Mouse (Mus musculus): ENCODE data around the gene Cenpn. TPM values are rescaled to one million over a fixed set of nuclear protein-coding genes. Genes with fewer than 3 reads are reported as not detected.
A peak's percentile ranks its signal among the peaks of the same experiment; 100 is the strongest.

Gene Cenpn
- polyA plus RNA-seq, 1 experiment from 2014 or later = 28.1 TPM

- ATAC-seq (ENCODE audit: insufficient read depth, low FRiP score) = no peak
Observed at GRCm38 (mm10) chr8:116927880-116928279, 6.3 kb downstream of the Cenpn start.

GRCm38 (mm10) chr8:116928588-116928987 lies 7.1 kb downstream of the Cenpn start:
- H3K9me3 ChIP-seq (replicated peaks; ENCODE audit: control insufficient read depth, low read length) = no peaks in the 10 kb centered on the region
- 85% methylated on average over 5 of the region's 5 CpGs for WGBS
- no peaks in the 10 kb centered on the region for H3K4me1 ChIP-seq (ENCODE audit: control insufficient read depth, insufficient read depth, low read length)
- H3K4me2 ChIP-seq (ENCODE audit: low read depth, low read length) = no peak overlapping the region
- ATAC-seq (ENCODE audit: insufficient read depth, low FRiP score) = no peak
- no peak overlapping the region for H3K9ac ChIP-seq (ENCODE audit: low read length)
- no peak overlapping the region for H3K4me3 ChIP-seq (replicated peaks; ENCODE audit: low read length)
- no peaks in the 10 kb centered on the region for H3K27me3 ChIP-seq (ENCODE audit: control insufficient read depth, insufficient read depth, low read length)
- 0 out of 2 replicates have a peak, but pooled peaks cover 2% of the 10 kb centered on the region for H3K36me3 ChIP-seq (ENCODE audit: control insufficient read depth, insufficient read depth, low read length)
- no peak overlapping the region for H3K27ac ChIP-seq (ENCODE audit: low read length)

More at GRCm38 (mm10) chr8:116927880-116928279, 6.3 kb downstream of the Cenpn start:
- WGBS = 79% methylated on average over 9 of the region's 9 CpGs
- Histone ChIP-seq H3K9me3 (replicated peaks; ENCODE audit: control insufficient read depth, low read length) (no peaks in the 10 kb centered on the region), H3K9ac (ENCODE audit: low read length) (no peak overlapping the region), H3K36me3 (ENCODE audit: control insufficient read depth, insufficient read depth, low read length) (0 out of 2 replicates have a peak, but pooled peaks cover 2% of the 10 kb centered on the region), H3K27me3 (ENCODE audit: control insufficient read depth, insufficient read depth, low read length) (no peaks in the 10 kb centered on the region), H3K4me3 (replicated peaks; ENCODE audit: low read length) (no peak overlapping the region), H3K27ac (ENCODE audit: low read length) (no peak overlapping the region), H3K4me1 (ENCODE audit: control insufficient read depth, insufficient read depth, low read length) (no peaks in the 10 kb centered on the region), H3K4me2 (ENCODE audit: low read depth, low read length) (no peak overlapping the region)

- H3K4me3 ChIP-seq (replicated peaks; ENCODE audit: low read length) = no peak overlapping the region
- no peaks in the 10 kb centered on the region for H3K4me1 ChIP-seq (ENCODE audit: control insufficient read depth, insufficient read depth, low read length)
- H3K36me3 ChIP-seq (ENCODE audit: control insufficient read depth, insufficient read depth, low read length) = peaks cover 8% of the 10 kb centered on the region
- no peaks in the 10 kb centered on the region for H3K9me3 ChIP-seq (replicated peaks; ENCODE audit: control insufficient read depth, low read length)
- WGBS = 92% methylated on average over 4 of the region's 4 CpGs
- no peak overlapping the region for H3K27ac ChIP-seq (ENCODE audit: low read length)
- ATAC-seq (ENCODE audit: insufficient read depth, low FRiP score) = no peak
- H3K27me3 ChIP-seq (ENCODE audit: control insufficient read depth, insufficient read depth, low read length) = no peaks in the 10 kb centered on the region
- H3K9ac ChIP-seq (ENCODE audit: low read length) = no peak overlapping the region
- no peak overlapping the region for H3K4me2 ChIP-seq (ENCODE audit: low read depth, low read length)
Observed at GRCm38 (mm10) chr8:116934976-116935375, 13.4 kb downstream of the Cenpn start.

GRCm38 (mm10) chr8:116935506-116935905 lies 14.0 kb downstream of the Cenpn start:
- H3K9me3 ChIP-seq (replicated peaks; ENCODE audit: control insufficient read depth, low read length) = no peaks in the 10 kb centered on the region
- H3K36me3 ChIP-seq (ENCODE audit: control insufficient read depth, insufficient read depth, low read length) = peaks cover 8% of the 10 kb centered on the region
- WGBS = 82% methylated on average over 6 of the region's 6 CpGs

GRCm38 (mm10) chr8:116942284-116943058 lies 20.9 kb downstream of the Cenpn start:
- H3K4me3 ChIP-seq (replicated peaks; ENCODE audit: low read length) = no peak overlapping the region

More at GRCm38 (mm10) chr8:116935506-116935905, 14.0 kb downstream of the Cenpn start:
- H3K9ac ChIP-seq (ENCODE audit: low read length) = no peak overlapping the region
- H3K4me3 ChIP-seq (replicated peaks; ENCODE audit: low read length) = no peak overlapping the region
- no peaks in the 10 kb centered on the region for H3K4me1 ChIP-seq (ENCODE audit: control insufficient read depth, insufficient read depth, low read length)
- ATAC-seq (ENCODE audit: insufficient read depth, low FRiP score) = no peak
- no peak overlapping the region for H3K27ac ChIP-seq (ENCODE audit: low read length)
- H3K27me3 ChIP-seq (ENCODE audit: control insufficient read depth, insufficient read depth, low read length) = no peaks in the 10 kb centered on the region
- no peak overlapping the region for H3K4me2 ChIP-seq (ENCODE audit: low read depth, low read length)

GRCm38 (mm10) chr8:116943161-116943554 lies 21.6 kb downstream of the Cenpn start, which contains the start of gene Atmin:
Atmin (plus strand) TSS chr8:116943393.
- peak; percentile 88 for ATAC-seq (ENCODE audit: insufficient read depth, low FRiP score)
- peak within 1 kb of the TSS; percentile 93 for H3K9ac ChIP-seq (ENCODE audit: low read length)
- H3K9me3 ChIP-seq (replicated peaks; ENCODE audit: control insufficient read depth, low read length) = no peaks in the 10 kb centered on the region
- H3K27ac ChIP-seq (ENCODE audit: low read length) = peak within 1 kb of the TSS; percentile 38; the same call in 1 of the 2 replicates
- peaks cover 3% of the 10 kb centered on the region; the same call in 1 of the 2 replicates for H3K36me3 ChIP-seq (ENCODE audit: control insufficient read depth, insufficient read depth, low read length)
- no peaks in the 10 kb centered on the region for H3K27me3 ChIP-seq (ENCODE audit: control insufficient read depth, insufficient read depth, low read length)
- peaks cover 17% of the 10 kb centered on the region for H3K4me1 ChIP-seq (ENCODE audit: control insufficient read depth, insufficient read depth, low read length)
- H3K4me2 ChIP-seq (ENCODE audit: low read depth, low read length) = peak within 1 kb of the TSS; percentile 94
- H3K4me3 ChIP-seq (replicated peaks; ENCODE audit: low read length) = peak within 1 kb of the TSS; percentile 95
- WGBS = under 1% methylated on average over 42 of the region's 46 CpGs

More at GRCm38 (mm10) chr8:116942284-116943058, 20.9 kb downstream of the Cenpn start:
- Histone ChIP-seq H3K4me2 (ENCODE audit: low read depth, low read length) (peak overlapping the region; percentile 94), H3K36me3 (ENCODE audit: control insufficient read depth, insufficient read depth, low read length) (peaks cover 4% of the 10 kb centered on the region; the same call in 1 of the 2 replicates), H3K9me3 (replicated peaks; ENCODE audit: control insufficient read depth, low read length) (no peaks in the 10 kb centered on the region), H3K27ac (ENCODE audit: low read length) (no peak overlapping the region), H3K4me1 (ENCODE audit: control insufficient read depth, insufficient read depth, low read length) (peaks cover 17% of the 10 kb centered on the region), H3K27me3 (ENCODE audit: control insufficient read depth, insufficient read depth, low read length) (no peaks in the 10 kb centered on the region), H3K9ac (ENCODE audit: low read length) (no peak overlapping the region)
- 69% methylated on average over 12 of the region's 12 CpGs for WGBS
- no peak for ATAC-seq (ENCODE audit: insufficient read depth, low FRiP score)

GRCm38 (mm10) chr8:116943555-116944384 lies 22.2 kb downstream of the Cenpn start:
- WGBS = under 1% methylated on average over 62 of the region's 62 CpGs
- Histone ChIP-seq H3K9ac (ENCODE audit: low read length) (peak overlapping the region; percentile 93), H3K36me3 (ENCODE audit: control insufficient read depth, insufficient read depth, low read length) (no peaks in the 10 kb centered on the region), H3K4me2 (ENCODE audit: low read depth, low read length) (peak overlapping the region; percentile 94), H3K4me1 (ENCODE audit: control insufficient read depth, insufficient read depth, low read length) (peaks cover 17% of the 10 kb centered on the region), H3K27ac (ENCODE audit: low read length) (peak overlapping the region; percentile 38; the same call in 1 of the 2 replicates), H3K9me3 (replicated peaks; ENCODE audit: control insufficient read depth, low read length) (no peaks in the 10 kb centered on the region), H3K27me3 (ENCODE audit: control insufficient read depth, insufficient read depth, low read length) (no peaks in the 10 kb centered on the region), H3K4me3 (replicated peaks; ENCODE audit: low read length) (peak overlapping the region; percentile 95)
- ATAC-seq (ENCODE audit: insufficient read depth, low FRiP score) = peak; percentile 65

- Histone ChIP-seq H3K4me3 (replicated peaks; ENCODE audit: low read length) (peak overlapping the region; percentile 95), H3K27me3 (ENCODE audit: control insufficient read depth, insufficient read depth, low read length) (no peaks in the 10 kb centered on the region), H3K9me3 (replicated peaks; ENCODE audit: control insufficient read depth, low read length) (no peaks in the 10 kb centered on the region), H3K36me3 (ENCODE audit: control insufficient read depth, insufficient read depth, low read length) (no peaks in the 10 kb centered on the region), H3K27ac (ENCODE audit: low read length) (peak overlapping the region; percentile 38; the same call in 1 of the 2 replicates), H3K4me1 (ENCODE audit: control insufficient read depth, insufficient read depth, low read length) (peaks cover 17% of the 10 kb centered on the region), H3K9ac (ENCODE audit: low read length) (peak overlapping the region; percentile 93), H3K4me2 (ENCODE audit: low read depth, low read length) (peak overlapping the region; percentile 94)
- no peak for ATAC-seq (ENCODE audit: insufficient read depth, low FRiP score)
- 12% methylated on average over 4 of the region's 4 CpGs for WGBS
Observed at GRCm38 (mm10) chr8:116944385-116944696, 22.8 kb downstream of the Cenpn start.

Measured in stomach, embryonic 16.5 days (tissue).